Mouse (Mus musculus) lung, postnatal 0 days (tissue): ENCODE measurements around the gene Anp32b.

ENCODE experiments used
- CTCF ChIP-seq: IDR thresholded peaks from 2 replicates; pipeline ENCODE4 v1.5.1; 2016; ENCODE audit warnings: antibody characterized with exemption, mild to moderate bottlenecking
- EP300 ChIP-seq: IDR thresholded peaks from 2 replicates; pipeline ENCODE4 v1.6.1; 2016; ENCODE audit warnings: antibody characterized with exemption, mild to moderate bottlenecking, control low read depth

GRCm38 (mm10) chr4:46456762-46457161, 6.1 kb downstream of the Anp32b start:
- TF ChIP-seq CTCF: no peak
- no peak for TF ChIP-seq EP300
